Mouse (Mus musculus): Measurements from ENCODE around the gene 2300009A05Rik.

Gene 2300009A05Rik

GRCm38 (mm10) chr9:63348146-63348545 is 50.9 kb downstream of the 2300009A05Rik start:
- no peak for DNase-seq (ENCODE audit: low read depth, low spot score)

GRCm38 (mm10) chr9:63346029-63346428 is 53.0 kb downstream of the 2300009A05Rik start:
- no peak for DNase-seq (ENCODE audit: low read depth, low spot score)

All from brain, embryonic 18.5 days (tissue).